ENCODE assay signal across 8 mouse cellular contexts in the genomic region with DNA sequence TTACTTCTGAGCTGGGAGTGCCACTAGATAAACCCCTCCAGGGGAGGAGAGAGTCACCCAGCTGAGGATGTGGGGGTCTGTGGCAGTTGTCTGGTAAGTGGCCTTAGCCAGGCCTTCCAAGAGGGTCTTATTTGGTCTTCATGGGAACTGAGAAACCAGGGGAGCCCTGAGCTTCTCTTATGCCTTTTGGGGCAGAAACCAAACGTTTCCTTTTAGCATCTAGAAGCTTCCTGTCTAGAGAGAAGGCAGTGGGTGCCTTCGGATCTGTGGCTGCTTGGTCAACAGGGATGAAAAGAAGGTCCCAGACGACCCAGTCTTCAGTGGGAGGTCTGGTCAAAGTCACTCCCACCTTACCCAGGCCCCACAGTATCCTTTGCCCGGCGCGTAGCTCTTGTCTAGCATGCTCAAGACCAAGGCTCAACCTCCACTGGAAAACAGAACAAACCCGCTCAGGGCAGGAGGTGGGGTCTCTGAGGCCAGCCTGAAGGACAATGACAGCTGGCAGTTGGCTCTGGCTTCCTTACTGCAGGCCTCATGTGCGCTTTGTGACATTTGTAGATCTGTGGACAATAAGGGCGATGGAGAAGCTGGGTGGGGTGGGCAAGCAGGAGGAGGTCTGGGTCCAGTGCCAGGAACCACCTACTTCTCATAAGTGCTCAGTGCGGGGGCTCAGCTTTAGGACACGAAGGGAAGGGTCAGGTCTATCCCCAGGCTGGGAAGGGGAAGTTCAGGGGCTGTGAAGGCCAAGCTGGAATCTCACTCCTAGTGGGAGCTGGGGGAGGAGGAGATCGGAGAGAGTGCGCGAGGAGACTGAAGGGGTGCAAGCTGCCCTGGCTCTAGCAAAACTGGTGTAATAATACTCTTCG. TPM values are rescaled to one million over a fixed set of nuclear protein-coding genes. Genes with fewer than 3 reads are reported as not detected.
DNase-seq lines count a peak whose midpoint lies in the region; ATAC-seq and TF ChIP-seq lines count a peak whose summit lies in the region.

A gene (plus strand): TSS at position 27 of the 866 bp plus-strand sequence.

- H3K27ac ChIP-seq in gastrocnemius, adult 2 months: peak within 1 kb of the TSS; percentile 55; the same call in 1 of the 2 replicates
- no peak within 1 kb of the TSS for H3K27ac ChIP-seq in spleen, adult 2 months (ENCODE audit: insufficient read depth, low read length)
- no peak within 1 kb of the TSS for H3K27ac ChIP-seq in limb, embryonic 12.5 days
- H3K27ac ChIP-seq in stomach, postnatal 0 days (replicated peaks): no peak within 1 kb of the TSS

- WGBS in spleen, adult 2 months: 23% methylated on average over 15 of the region's 15 CpGs
- 66% methylated on average over 15 of the region's 15 CpGs for WGBS in limb, embryonic 12.5 days
- WGBS in stomach, postnatal 0 days: 55% methylated on average over 15 of the region's 15 CpGs

- H3K4me3 ChIP-seq in gastrocnemius, adult 2 months: peak within 1 kb of the TSS; percentile 65
- H3K4me3 ChIP-seq in spleen, adult 2 months (ENCODE audit: extremely low read depth, insufficient read depth, insufficient read length): peak within 1 kb of the TSS; percentile 32; the same call in 1 of the 2 replicates
- no peak within 1 kb of the TSS for H3K4me3 ChIP-seq in limb, embryonic 12.5 days (replicated peaks)
- H3K4me3 ChIP-seq in stomach, postnatal 0 days (ENCODE audit: low read depth, low read length): no peak within 1 kb of the TSS

- H3K27me3 ChIP-seq in spleen, adult 2 months (ENCODE audit: control insufficient read depth, insufficient read depth, low read length): no peaks in the 10 kb centered on the region
- no peaks in the 10 kb centered on the region for H3K27me3 ChIP-seq in limb, embryonic 12.5 days
- no peaks in the 10 kb centered on the region for H3K27me3 ChIP-seq in stomach, postnatal 0 days (ENCODE audit: control insufficient read depth, insufficient read depth, low read length)

- no peak for TF ChIP-seq POLR2A in spleen, adult 2 months (IDR thresholded peaks at IDR 0.05; ENCODE audit: low read depth, low read length)

- peak within 1 kb of the TSS; percentile 31 for H3K4me2 ChIP-seq in limb, embryonic 12.5 days
- H3K4me2 ChIP-seq in stomach, postnatal 0 days (replicated peaks; ENCODE audit: low read depth): peak within 1 kb of the TSS; percentile 46

- H3K9me3 ChIP-seq in limb, embryonic 12.5 days: no peaks in the 10 kb centered on the region
- H3K9me3 ChIP-seq in stomach, postnatal 0 days (ENCODE audit: control insufficient read depth, low read length): no peaks in the 10 kb centered on the region

- peaks cover 7% of the 10 kb centered on the region; the same call in 1 of the 2 replicates for H3K4me1 ChIP-seq in spleen, adult 2 months (ENCODE audit: control insufficient read depth, insufficient read depth, insufficient read length)
- H3K4me1 ChIP-seq in limb, embryonic 12.5 days (replicated peaks): no peaks in the 10 kb centered on the region; the same call in 1 of the 2 replicates
- H3K4me1 ChIP-seq in stomach, postnatal 0 days (replicated peaks; ENCODE audit: control insufficient read depth, insufficient read depth): no peaks in the 10 kb centered on the region

- no peak for DNase-seq in gastrocnemius, adult 2 months
- no peak for DNase-seq in gastrocnemius, adult 18-20 months (ENCODE audit: low spot score)
- DNase-seq in spleen, adult 2 months (ENCODE audit: low read depth in 1 of 2, low spot score in 2 of 2): no peak
- no peak for DNase-seq in spleen, adult 18-20 months
- no peak for DNase-seq in stomach, postnatal 0 days (ENCODE audit: low spot score)
- no peak for DNase-seq in spleen, adult 12 weeks (ENCODE audit: low spot score)
- DNase-seq in frontal cortex, adult 2 months (ENCODE audit: extremely low spot score in 1 of 2, low spot score in 1 of 2): no peak

- no peak within 1 kb of the TSS for H3K9ac ChIP-seq in limb, embryonic 12.5 days (replicated peaks)
- peak within 1 kb of the TSS; percentile 27; the same call in 1 of the 2 replicates for H3K9ac ChIP-seq in stomach, postnatal 0 days (ENCODE audit: low read length)

- no peak for TF ChIP-seq EP300 in stomach, postnatal 0 days (optimal IDR thresholded peaks at IDR 0.05)

- TF ChIP-seq CTCF in gastrocnemius, adult 2 months (IDR thresholded peaks at IDR 0.05): no peak
- TF ChIP-seq CTCF in spleen, adult 2 months (IDR thresholded peaks at IDR 0.05; ENCODE audit: extremely low read depth, insufficient read depth, insufficient read length, insufficient replicate concordance): no peak
- no peak for TF ChIP-seq CTCF in stomach, postnatal 0 days (IDR thresholded peaks at IDR 0.05; ENCODE audit: low read depth)

- no peaks in the 10 kb centered on the region for H3K36me3 ChIP-seq in spleen, adult 2 months (ENCODE audit: control insufficient read depth, insufficient read depth, low read length)
- no peaks in the 10 kb centered on the region for H3K36me3 ChIP-seq in limb, embryonic 12.5 days
- no peaks in the 10 kb centered on the region for H3K36me3 ChIP-seq in stomach, postnatal 0 days (ENCODE audit: control insufficient read depth, insufficient read depth, low read length)

- intact Hi-C loops in gastrocnemius, adult 2 months (cut with DNase I): no loop called here

- ATAC-seq in limb, embryonic 12.5 days (ENCODE audit: insufficient number of reproducible peaks, insufficient read depth, low FRiP score, low TSS enrichment, low read depth): no peak
- peak; percentile 38; the same call in 1 of the 2 replicates for ATAC-seq in stomach, postnatal 0 days (ENCODE audit: low FRiP score, low TSS enrichment)

RNA-seq across cellular contexts. Expression of the gene that starts here (rescaled TPM):
- 1 to 10 TPM; 6.1 to 6.8 TPM for total RNA-seq in gastrocnemius, adult 2 months (2021)
- total RNA-seq in gastrocnemius, adult 18-20 months (2021): 1 to 10 TPM; 5.8 to 6.3 TPM
- 0.07 TPM in 1 of 2 replicates, not detected in the other for polyA plus RNA-seq in spleen, adult 2 months (2012; rRNA removed)
- polyA plus RNA-seq in limb, embryonic 12.5 days (2016; fragmentation: Nextera tagmentation; extraction: Ambion mirVana): not detected in 2 replicates
- polyA plus RNA-seq in stomach, postnatal 0 days (2015; fragmentation: Nextera tagmentation; extraction: Ambion mirVana): 0.10 and 0.16 TPM in 2 replicates
- not detected in 2 replicates for polyA plus RNA-seq in frontal cortex, adult 2 months (2012; rRNA removed)

Comparison
In these comparisons a context has a peak if more than half of its experiments do, and no peak if none do; other contexts are left out.
1. Peak in ATAC-seq, H3K9ac ChIP-seq and H3K4me2 ChIP-seq in stomach, postnatal 0 days; RNA of the gene not detected or under 1 TPM.
2. H3K4me3 ChIP-seq: peak in gastrocnemius, adult 2 months (single experiment) and spleen, adult 2 months (single experiment); none in limb, embryonic 12.5 days (single experiment) and stomach, postnatal 0 days (single experiment).